Mouse (Mus musculus): ENCODE results near the gene Gm17657.

GRCm38 (mm10) chr17:29556456-29556855, 7.0 kb upstream of the Gm17657 start:
- TF ChIP-seq ZKSCAN1 (IDR thresholded peaks at IDR 0.05; ENCODE audit: borderline replicate concordance, low read depth, low read length) = no peak
- no peak for TF ChIP-seq CTCF (conservative IDR thresholded peaks at IDR 0.05 in 1 of 2, IDR thresholded peaks at IDR 0.05 in 1 of 2; ENCODE audit: low read depth in 2 of 2, low read length in 2 of 2)
- no peak for TF ChIP-seq POLR2A (IDR thresholded peaks at IDR 0.05; ENCODE audit: low read depth, low read length)
- TF ChIP-seq MAFK (IDR thresholded peaks at IDR 0.05; ENCODE audit: insufficient replicate concordance, low read length) = no peak
- TF ChIP-seq MAX (IDR thresholded peaks at IDR 0.05; ENCODE audit: low read length) = no peak
- TF ChIP-seq EP300 (IDR thresholded peaks at IDR 0.05; ENCODE audit: low read length) = no peak
- no peak for TF ChIP-seq ZNF384 (IDR thresholded peaks at IDR 0.05; ENCODE audit: low read depth, low read length)

All from CH12.LX (cell line).